Mouse (Mus musculus) layer of hippocampus, adult 9-11 months (tissue): ENCODE results near the gene Snd1.

Source experiments
- DNase-seq: peaks from one replicate; pipeline ENCODE4 v3.0.0; 2022

Snd1 gene

GRCm38 (mm10) chr6:28876492-28876891 lies 401.6 kb downstream of the Snd1 start:
- no peak for DNase-seq

DNA sequence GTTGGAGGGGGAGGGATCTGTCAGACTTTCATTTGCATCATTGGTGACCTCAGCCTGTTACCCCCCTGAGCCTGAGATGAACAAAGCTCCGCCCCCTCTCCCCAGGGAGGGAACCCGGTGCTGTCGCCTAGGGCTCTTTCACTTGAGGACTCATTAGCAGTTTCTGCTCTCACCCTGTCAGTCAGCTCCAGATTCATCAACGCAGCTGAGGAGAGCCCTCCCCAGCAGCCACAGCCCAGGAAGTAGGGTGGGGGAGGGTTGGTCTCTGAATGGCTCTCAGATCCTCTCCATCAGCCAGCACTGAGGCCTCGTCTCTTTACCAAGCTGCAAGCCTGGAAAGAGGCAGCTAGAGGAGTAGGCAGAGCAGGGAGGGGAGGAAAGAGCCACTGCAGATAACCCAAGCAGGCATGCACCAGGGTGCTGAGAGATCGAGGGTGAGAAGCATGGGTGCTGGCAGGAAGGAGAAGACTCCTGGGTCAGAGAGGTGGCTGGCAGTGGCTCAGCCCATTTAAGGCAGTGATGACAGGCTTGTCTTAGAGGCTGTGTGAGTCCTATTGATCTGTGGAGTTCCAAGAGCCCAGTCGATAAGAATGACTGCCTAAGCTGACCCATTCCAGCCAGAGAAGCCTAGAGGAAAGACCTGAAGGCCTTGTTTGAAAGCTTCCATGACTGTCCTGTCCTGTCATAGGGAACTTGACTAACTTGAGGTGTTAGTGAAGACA lies 403.2 kb downstream of the Snd1 start:
- peak; percentile 56 for DNase-seq

DNA sequence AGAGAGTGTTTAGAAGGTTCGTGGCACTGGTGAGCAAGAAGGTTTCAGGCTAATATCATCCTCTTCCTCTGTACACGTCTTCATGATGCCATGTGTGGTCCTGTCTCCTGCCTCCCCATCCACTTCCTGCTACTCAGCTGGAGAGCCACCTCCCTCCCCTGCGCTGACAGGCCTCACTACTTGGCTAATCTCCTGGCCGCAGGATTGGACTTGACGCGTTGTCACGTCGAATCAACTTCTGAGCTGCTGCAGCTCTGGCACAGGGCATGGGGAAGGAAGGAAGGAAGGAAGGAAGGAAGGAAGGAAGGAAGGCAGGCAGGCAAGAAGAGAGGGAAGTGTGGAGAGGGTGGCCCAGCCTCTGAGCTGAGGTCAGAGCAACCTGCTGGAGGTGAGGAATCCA lies 404.4 kb downstream of the Snd1 start:
- no peak for DNase-seq

- DNase-seq: no peak
These were observed 406.0 kb downstream of the Snd1 start for GRCm38 (mm10) chr6:28880909-28881308.

GRCm38 (mm10) chr6:28883518-28883917 lies 408.6 kb downstream of the Snd1 start:
- DNase-seq: no peak

DNA sequence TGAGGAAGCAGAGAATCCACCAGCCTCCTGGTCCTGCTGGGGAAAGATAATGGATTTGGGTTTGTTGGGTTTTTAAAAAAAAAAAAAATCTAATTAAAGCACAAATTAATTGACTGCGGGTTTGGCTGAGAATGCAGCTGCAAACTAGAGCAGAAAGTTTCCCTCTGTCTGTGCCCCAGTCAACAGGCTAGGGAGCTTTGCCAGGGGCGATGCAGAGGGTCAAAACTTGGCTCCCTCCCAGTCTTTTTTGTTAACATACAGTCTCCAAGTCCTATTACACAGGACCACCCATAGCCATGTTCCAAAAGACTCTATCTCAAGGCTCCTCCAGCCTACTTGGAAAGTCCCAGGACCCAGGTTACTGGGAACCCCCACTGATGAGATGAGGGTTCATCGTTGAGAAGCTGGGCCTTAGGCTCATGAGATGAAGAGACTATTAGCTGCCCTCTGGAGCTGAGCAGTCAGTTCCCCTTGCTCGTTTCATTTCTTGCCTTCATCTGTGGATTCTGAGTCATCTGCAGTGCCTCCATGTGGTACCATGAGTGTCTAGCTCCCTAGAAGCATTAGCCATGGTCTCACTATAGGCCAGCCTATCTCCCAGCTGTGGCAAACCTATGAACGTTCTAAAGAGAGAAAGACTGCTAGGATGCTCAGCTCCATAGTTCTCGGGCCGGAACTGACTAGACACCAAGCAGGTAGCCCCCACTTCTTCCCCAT lies 411.9 kb downstream of the Snd1 start:
- DNase-seq: no peak

DNA sequence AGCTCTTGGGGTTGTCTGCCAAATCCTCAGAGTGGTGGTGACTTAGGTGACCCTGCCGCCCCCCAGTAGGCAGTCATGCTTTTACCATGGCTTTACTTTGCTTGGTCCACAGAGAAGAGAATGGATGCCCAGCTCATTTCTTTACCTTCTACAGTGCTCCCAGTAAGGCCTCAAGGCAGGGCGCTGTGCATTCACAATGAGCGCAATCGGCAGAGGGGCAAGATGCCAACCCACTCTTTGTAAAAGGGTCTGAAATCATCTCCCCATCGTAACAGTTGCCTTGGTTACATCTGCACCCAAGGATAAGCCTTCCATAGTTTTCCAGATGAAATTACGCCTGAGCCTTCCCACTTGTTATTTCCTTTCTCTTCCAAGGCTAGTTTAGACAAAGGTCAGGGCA lies 415.5 kb downstream of the Snd1 start:
- DNase-seq: peak; percentile 57

DNA sequence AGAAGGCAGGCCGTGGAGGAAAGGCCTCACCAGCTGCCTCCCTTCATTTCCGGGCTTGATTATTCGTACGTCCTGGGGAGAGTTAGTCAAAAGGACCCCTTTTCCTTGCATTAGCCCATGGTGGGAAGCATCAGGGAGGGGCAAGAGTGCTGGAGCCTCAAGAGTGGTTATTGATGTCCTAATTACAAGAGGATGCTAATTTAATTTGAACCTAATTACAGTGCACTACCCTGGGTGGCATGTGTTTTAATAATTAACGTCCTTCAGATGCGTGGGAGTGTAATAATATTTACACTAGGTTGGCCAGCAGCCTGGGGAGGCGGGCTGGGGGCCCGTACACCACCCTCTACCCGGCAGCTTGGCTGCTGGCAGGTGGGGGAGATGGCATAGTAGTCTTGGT lies 416.5 kb downstream of the Snd1 start:
- no peak for DNase-seq

DNA sequence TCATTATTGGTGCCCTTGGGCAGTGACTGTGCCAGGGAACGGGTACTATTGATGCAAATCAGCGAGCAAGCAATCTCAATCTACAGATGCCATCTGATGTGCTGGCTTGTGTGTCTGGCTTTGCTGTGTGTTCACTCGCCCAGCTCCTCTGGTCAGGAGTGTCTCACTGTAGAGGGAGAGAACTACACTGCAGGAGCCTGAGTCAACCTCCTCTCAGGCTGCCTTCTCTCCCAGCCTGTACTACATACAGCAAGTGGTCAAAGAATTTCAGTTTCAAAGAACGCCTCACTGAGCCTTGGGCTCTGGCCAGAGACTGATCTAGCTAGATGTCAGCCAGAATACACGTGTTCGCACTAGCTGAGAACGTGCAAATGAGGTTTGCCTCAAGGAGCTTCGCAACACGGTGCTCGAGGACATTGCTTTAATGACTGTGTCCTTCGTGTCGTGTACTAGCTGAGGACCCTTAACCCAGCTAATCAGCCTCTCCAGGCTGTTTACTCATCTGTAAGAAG lies 420.1 kb downstream of the Snd1 start:
- DNase-seq: no peak

DNA sequence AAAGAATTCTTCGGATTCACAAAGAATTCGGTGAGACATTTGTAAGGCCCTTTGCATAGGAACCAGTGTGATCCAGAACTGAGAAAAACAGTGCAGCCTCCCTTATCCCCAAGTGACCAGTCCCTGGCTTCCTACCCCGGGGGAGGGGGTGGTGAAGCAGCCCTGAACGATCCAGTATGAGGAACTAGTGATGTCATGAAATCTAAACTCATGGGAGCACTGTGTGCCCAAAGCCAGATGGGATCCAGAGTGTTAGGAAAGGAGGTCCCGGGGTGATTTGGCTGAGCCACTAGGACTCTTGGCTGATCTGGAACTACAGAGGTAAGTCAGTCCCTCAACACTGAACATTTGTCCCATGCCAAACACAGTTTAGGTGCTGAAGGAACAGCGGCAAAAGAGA lies 420.8 kb downstream of the Snd1 start:
- DNase-seq: no peak

DNA sequence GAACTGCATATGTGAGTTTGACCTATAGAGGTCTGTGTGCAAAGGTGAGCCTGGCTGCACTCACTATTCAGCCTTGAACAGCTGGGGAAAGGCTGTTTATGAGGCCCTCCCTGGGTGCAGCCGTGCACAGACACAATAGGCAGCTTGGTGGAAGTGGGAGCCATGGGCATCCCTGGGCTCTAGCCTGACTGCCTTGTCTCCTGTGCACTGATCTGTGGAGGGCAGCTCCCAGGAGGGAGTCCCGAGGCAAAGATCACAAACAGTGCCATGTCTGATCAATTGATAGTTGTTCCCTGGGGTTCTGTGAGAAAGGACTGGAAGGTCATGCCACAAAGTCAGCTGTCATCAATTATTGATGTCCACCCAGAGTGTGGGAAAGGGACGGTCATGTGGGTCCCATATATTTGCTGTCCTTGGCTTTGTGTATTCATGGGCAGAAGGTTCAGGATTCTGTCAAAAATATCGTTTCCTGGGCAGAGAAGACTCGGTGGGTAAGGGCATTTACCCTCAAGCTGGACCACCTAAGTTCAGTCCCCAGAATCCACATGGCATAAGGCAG lies 421.9 kb downstream of the Snd1 start:
- no peak for DNase-seq

- no peak for DNase-seq
These were observed 422.6 kb downstream of the Snd1 start for GRCm38 (mm10) chr6:28897326-28898085.

GRCm38 (mm10) chr6:28898836-28899235 lies 423.9 kb downstream of the Snd1 start:
- DNase-seq: peak; percentile 65

DNA sequence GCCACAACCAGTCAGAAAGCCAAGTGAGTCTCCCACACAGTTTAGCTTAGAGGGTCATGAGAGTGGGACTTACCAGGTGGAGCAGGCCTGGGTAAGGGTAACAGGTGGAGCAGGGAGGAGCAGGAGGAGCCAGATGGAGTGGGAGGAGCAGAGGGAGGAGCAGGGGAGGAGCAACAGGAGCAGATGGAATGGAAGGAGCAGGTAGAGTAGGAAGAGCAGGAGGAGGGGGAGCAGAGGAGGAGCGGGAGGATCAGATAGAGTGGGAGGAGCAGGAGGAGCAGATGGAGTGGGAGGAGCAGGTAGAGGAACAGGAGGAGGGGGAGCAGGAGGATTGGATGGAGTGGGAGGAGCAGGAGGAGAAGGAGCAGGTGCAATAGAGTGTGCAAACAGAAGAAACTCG lies 427.6 kb downstream of the Snd1 start:
- DNase-seq: no peak

DNA sequence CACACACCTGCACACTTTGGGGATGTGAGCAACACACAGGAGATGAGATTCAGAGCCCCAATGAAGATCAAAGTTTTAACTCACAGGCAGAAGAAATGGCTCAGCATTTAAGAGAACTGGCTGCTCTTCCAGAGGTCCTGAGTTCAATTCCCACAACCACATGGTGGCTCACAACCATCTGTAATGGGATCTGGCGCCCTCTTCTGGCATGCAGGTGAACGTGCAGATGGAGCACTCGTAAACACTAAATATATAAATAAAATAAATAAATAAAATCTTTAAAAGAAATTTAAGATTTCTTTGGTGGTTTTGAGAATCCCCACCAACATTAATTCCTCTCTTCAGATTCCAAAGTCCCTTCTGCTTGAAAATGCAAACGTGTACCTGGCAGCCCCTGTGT lies 429.5 kb downstream of the Snd1 start:
- DNase-seq: no peak

DNA sequence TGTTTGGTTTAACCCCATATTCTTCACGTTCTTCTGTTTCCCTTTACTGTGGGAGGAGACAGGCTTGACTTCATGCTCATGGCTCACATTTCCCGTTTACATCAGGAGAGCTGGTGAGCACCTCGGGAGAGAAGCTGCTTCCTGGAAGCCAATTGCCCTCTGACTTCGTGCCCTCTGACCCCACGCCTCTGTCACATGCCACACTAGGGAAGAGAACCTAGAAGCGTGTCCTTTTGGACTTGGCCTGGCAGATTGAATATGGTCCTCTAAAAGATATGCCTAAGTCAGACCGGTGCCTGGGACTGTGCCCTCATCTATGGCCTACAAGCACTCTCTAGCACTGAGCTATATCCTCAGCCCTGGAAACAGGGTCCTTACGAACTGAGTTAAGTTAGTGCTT lies 430.4 kb downstream of the Snd1 start:
- no peak for DNase-seq

- no peak for DNase-seq
These were observed 434.9 kb downstream of the Snd1 start for GRCm38 (mm10) chr6:28909866-28910265.

GRCm38 (mm10) chr6:28914981-28915380 lies 440.0 kb downstream of the Snd1 start:
- no peak for DNase-seq

- DNase-seq: no peak
These were observed 441.7 kb downstream of the Snd1 start for GRCm38 (mm10) chr6:28916630-28917029.

DNA sequence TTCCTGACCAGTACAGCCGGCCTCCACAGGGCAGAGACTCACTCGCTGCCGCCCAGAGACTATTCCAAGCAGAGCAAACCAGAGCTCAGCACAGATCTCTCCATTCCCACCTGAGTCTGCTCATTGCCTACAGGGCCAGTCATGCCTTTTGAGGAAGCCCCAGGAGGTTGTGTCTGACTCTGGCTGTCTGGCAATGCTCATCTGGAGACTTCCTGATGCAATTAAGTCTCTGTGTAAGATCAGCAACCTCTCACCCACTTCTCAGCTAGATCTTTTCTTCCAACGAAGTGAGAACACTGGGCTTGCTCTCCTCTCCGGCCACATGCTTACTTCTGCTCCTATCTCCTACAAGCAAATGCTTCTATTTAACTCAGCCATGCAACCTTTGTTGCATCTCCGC lies 444.4 kb downstream of the Snd1 start:
- DNase-seq: no peak

- DNase-seq: peak; percentile 23
These were observed 447.4 kb downstream of the Snd1 start for GRCm38 (mm10) chr6:28922371-28922770.

- no peak for DNase-seq
These were observed 448.3 kb downstream of the Snd1 start for GRCm38 (mm10) chr6:28923091-28923824.

DNA sequence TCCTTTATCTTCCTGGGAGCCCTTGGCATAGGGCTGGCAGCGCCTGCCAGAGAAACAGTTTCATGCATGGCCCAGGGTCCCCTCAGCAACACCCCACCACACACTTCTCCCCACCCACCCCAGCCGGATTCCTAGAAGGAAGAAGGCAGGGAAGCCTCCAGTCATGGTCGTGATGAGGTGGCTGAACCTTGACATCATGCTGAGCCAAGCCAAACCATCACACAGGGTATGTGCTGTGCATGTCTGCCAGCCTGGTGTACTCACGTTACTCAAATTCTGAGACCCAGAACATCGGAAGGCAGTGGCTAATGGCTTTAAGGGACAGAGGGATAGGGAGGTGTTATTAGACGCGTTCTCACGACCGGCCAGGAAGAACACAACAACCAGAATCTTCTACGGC lies 448.9 kb downstream of the Snd1 start:
- no peak for DNase-seq
